Mouse (Mus musculus): ENCODE data around the gene Traf1.

Gene Traf1

GRCm38 (mm10) chr2:34961481-34962036 lies at the start of gene Traf1:
Traf1 (minus strand) TSS chr2:34961772.
- peak; percentile 71 for DNase-seq (ENCODE audit: low spot score)

- no peak for DNase-seq (ENCODE audit: low spot score)
Measured at GRCm38 (mm10) chr2:34998956-34999355, 37.4 kb upstream of the Traf1 start.

DNA sequence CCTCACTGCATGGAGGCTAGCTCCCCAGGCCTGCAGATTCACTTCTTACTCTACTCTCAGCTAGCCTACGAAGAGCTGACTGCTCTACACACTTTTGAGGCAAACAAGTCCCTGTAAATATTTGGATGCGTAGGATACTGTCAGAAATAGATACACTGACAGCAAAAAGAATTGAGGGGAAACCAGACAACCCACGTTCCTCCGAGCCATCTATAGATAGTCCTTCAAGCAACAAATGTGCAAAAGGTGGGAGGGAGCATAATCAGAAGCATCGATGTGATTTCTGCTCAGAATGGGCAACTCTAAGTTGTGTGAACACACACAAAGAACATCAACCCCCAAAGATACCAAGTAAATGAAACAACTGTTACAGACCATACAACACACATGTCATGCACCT lies 34.9 kb upstream of the Traf1 start:
- DNase-seq (ENCODE audit: low spot score): no peak

DNA sequence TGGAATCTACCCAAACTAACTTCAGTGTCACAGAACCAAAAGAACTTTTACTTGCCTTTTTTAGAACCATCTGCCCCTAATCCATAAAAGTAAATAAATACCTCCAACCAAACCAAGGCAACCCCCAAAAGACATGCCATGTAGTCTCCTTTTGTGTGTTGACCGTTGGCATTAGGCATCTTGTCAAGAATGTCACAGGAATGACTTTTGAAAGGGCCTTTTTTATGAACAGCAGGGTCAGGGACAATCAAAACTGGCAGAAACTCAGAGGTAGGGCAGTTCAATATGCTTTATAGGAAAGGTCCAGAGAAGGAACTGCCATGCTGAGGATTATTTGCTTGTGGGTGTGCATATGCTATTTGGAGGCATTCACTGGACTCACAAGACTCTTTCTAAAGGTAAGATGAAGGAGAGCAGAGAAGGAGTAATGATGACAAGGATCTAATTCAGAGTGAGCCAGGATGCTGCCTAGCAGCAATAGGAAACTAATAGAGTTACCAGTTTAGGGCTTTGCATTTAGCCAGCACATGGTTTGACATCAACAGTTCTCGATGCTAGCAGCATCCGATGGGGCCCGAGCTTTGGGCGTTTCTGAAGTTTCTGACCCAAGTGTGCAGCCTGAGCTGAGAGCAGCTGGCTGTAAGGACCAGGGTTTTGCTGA lies 32.3 kb upstream of the Traf1 start:
- no peak for DNase-seq (ENCODE audit: low spot score)

- no peak for DNase-seq (ENCODE audit: low spot score)
Measured at GRCm38 (mm10) chr2:34992729-34993695, 31.4 kb upstream of the Traf1 start.

GRCm38 (mm10) chr2:34991966-34992365 lies 30.4 kb upstream of the Traf1 start:
- DNase-seq (ENCODE audit: low spot score): no peak

- DNase-seq (ENCODE audit: low spot score): no peak
Measured at GRCm38 (mm10) chr2:34989749-34990148, 28.2 kb upstream of the Traf1 start.

- no peak for DNase-seq (ENCODE audit: low spot score)
Measured at GRCm38 (mm10) chr2:34987595-34987994, 26.0 kb upstream of the Traf1 start.

- DNase-seq (ENCODE audit: low spot score): no peak
Measured at GRCm38 (mm10) chr2:34984885-34985284, 23.3 kb upstream of the Traf1 start.

- DNase-seq (ENCODE audit: low spot score): no peak
Measured at GRCm38 (mm10) chr2:34982906-34983698, 21.5 kb upstream of the Traf1 start.

DNA sequence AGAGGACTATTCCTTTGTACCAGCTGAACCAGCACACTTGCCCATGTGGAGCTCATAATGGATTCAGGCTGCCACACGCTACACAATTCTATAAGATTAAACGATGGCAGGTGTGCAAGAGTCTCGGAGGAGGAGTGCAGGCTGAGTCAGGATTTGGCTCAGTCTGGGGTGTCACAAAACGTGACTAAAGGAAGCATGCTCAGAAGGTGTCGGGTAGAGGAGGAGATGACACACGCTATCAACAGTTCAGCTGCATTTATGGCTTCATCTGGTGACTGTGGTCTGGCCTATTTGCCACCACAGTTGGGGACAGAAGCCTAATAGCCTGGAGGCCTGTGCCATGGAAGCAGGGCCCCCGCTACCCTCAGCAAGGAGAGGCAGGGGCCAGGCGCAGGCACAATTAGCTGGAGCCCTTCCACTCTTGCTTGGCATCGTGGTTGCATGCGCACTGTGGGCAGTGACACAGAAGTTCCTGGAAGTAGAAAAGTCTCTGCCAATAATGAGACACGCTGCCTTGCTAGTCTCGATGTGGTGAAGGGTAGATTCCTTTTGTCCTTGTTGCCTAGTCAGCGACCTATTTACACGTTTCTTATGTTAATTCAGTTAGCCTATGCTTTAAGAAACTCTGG lies 20.6 kb upstream of the Traf1 start:
- DNase-seq (ENCODE audit: low spot score): no peak

DNA sequence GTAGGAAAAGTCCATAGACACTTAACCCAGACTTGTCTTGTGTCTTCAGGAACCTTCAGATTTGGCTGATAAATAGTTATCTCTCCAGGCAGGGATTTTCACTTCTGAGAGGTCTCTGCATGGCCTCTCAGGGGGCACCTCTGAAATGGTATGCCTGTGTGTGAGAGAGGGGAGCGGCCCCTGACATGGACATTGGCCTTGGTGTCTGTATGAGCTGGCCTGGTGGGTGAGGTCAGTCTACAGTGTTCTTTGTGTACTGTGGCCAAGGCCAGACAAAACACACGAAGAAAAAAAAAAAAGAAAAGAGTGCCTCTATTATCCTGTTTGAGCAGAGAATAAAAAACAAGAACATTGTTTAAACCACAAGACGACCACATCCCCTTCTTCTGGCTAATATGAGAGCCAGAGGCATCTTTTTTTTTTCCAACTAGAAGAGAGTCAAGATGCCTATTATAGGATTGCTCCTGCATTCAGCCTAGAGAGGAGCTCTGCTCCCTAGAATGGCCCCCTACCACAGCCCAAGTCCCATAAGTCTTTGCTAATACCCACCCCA lies 18.0 kb upstream of the Traf1 start:
- no peak for DNase-seq (ENCODE audit: low spot score)

DNA sequence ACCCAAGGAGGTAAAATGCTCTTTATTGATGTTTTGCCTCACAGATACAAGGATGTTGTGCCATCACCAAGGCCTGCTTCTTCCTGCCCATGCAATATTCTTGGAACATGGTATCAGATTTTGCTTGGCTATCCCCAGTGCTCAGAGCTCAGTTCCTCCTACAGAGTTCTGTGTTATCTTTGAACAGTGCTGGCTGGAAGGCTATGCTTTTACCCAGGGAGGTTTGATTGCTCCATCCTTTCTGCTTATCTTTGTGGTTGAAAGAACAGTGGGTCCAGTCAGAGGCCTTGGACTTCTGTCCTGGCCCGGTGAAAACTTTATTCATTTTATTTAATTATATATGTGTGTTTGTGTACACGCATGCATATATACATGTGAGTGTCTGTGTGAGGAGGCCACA lies 16.7 kb upstream of the Traf1 start:
- DNase-seq (ENCODE audit: low spot score): no peak

DNA sequence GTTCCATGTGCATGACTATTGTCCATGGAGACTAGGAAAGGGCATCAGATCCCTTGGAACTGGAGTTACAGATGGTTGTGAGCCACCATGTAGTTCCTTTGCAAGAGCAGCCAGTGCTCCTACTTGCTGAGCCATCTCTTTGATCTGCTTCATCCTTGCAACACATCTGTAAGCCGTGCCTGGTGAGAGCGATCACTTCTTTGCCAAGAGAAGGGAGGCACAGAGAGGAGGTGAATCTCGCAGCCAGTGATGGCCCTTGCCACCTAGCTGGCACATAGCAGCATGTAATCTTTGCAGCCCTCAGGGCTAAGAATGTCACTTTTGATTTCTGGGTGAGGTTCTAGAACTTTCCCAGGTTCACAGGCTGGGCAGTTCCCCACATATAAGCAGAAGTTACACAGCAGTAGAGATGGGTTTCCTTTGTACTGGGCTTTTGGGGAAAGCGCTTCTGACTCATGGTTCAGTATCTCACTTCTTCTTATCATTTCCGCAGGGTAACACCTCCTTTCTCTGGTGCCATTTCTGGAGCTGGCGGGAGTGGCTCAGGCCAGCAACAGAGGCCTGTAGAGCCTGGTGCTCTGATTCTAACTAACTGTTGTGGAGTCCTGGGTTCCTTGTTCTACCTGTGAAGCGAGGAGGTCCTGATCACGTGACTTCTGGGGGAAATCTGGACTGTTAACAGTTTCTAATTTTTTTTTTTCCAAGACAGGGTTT lies 15.5 kb upstream of the Traf1 start:
- peak; percentile 50 for DNase-seq (ENCODE audit: low spot score)

DNA sequence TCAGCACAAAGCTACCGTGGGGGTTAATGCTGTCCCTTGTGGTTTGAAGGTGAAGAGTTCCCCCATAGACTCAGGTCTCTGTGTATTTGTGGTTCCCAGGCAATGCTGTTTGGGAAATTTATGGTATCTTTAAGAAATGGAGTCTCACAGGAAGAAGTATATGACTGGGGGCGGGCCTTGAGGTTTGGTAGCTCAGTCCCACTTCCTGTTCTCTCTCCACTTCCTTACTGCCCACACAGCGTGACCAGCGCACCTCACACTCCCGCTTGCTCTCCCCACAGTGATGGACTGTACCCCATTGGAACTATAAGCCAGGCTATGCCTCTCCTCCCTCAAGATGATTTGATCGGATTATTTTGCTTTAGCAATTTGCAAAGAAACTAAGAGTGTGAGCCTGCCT lies 14.9 kb upstream of the Traf1 start:
- DNase-seq (ENCODE audit: low spot score): peak; percentile 44

DNA sequence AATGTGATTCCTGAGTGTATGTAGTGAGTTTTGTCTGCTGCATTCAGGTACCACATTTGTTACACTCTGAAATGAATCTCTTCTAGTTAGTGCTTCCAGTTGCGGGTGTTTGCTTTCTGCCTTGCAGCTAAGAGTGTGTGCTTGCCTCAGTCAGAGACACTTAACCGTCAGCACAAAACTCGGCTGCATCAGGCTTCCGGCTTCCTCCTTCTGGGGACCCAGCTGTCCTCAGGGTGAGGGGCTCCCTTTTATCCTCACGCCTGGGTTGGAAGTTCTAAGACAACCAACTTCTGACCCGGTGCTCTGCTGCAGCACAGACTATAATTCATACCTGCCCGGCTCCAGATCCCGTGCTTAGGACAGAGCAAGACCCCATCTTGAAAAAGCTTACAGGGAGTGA lies 11.5 kb upstream of the Traf1 start:
- no peak for DNase-seq (ENCODE audit: low spot score)

- DNase-seq (ENCODE audit: low spot score): no peak
Measured at GRCm38 (mm10) chr2:34971080-34971888, 9.7 kb upstream of the Traf1 start.

DNA sequence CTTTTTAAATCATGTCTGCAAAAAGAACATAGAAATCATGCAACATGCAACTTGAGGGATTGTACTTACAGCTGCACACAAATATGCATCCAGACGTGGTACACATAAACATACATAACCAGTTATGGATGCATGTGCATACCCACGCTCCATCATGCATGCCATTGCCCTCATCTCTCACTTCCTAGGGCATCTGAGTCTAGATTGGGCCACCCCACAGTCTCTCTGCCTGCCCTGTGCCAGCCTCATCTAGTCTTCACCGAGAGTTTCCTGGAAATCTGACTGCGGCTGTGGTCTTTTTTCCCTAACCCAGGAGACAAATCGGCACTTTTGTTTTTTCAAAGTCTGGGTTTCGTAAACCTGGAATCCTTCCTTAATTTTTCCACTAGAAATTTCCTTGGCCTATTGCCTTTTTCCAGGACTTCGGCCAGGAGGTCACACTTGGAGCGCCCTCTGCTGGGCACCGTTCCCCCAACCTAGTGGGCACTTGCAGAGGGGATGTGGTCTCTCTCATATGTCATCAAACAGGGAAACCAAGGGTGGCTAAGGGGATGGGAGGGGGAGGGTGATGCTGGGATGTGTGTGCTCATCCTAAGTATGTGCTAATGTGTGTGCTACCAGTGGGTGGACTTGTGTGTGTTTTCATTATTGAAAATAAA lies 8.6 kb upstream of the Traf1 start:
- DNase-seq (ENCODE audit: low spot score): peak; percentile 42

GRCm38 (mm10) chr2:34969166-34969565 lies 7.6 kb upstream of the Traf1 start:
- DNase-seq (ENCODE audit: low spot score): no peak

All from T-cell, adult 2 months (primary cell).